Mouse (Mus musculus): ENCODE results near the gene Olfr651. TPM values are rescaled to one million over a fixed set of nuclear protein-coding genes. Genes with fewer than 3 reads are reported as not detected.

Olfr651 gene
- not detected in 2 replicates for polyA plus RNA-seq (2012; ENCODE audit: low replicate concordance)

DNA sequence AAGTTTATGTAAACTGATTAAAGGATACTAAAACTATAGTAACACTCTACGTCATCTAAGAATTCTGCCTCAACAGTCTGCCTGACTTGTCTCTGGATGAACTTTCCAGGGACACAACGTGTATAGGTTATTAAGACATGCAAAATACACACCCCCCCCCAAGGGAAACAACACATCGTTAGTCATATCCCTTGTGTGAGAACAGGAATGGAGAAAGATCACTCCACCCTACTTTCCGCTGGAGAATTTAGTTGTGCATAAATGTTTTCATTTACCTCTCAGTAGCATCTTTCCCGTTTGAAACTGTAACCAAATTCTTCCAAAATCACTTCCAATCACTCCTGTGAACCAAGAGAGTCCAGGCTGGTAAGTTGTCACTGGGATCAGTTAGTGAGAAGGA is at the start of gene Olfr651:
Gene Olfr651 (plus strand): TSS at position 301 of the 400 bp plus-strand sequence.

DNA sequence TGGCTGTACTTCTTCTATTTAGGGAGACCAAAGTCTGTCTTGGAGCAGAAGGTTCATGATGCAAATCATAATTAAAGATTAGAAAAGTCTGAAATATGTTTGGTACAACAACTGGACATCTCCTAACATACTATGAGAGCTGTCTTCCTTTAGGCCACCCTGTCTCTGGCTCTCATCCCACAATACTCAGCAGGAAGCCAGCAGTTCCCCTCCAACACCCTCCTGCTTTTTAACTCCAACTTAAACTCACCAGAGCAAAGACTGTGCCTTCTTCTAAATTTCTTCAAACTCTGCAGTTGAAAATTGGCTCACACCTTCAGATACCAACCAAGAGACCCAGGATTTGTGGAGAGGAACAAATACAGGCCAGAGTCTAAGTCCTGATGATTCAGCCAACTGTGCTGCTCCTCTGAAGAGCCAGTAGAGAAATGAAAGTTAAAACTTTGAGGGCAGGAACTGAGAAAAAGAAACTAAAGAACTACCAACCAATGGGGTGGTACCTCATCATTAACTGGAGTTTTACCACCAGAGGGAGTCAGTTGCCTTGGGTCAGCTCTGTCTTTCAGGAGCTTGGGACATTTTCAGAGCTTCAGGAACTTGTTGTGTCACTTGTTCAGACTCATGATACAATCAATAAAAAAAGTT is 42.4 kb upstream of the Olfr651 start, which contains the start of gene Trim30d:
Gene Trim30d (minus strand): TSS at position 429 of the 645 bp plus-strand sequence.

DNA sequence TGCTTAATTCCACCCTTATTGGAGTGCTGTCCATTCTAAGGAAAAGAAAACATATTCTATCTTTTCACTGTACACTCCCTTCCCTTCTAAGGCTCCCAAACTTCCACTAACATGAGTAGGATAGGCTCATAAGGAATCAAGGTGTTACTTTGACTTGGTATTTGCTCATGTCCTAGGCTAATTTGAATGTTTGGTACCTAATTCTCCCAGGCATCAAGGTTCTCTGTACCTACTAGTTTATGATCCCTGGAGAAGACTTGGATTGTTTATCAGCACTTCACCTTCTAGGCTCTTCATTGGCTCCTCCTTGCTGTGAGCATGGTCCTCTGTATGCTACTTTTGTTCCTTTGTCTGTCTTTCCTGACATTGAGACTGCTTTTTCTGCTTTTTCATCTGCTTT is 10.7 kb downstream of the Olfr651 start, which contains the start of gene Olfr652:
Gene Olfr652 (plus strand): TSS at position 301 of the 400 bp plus-strand sequence.

DNA sequence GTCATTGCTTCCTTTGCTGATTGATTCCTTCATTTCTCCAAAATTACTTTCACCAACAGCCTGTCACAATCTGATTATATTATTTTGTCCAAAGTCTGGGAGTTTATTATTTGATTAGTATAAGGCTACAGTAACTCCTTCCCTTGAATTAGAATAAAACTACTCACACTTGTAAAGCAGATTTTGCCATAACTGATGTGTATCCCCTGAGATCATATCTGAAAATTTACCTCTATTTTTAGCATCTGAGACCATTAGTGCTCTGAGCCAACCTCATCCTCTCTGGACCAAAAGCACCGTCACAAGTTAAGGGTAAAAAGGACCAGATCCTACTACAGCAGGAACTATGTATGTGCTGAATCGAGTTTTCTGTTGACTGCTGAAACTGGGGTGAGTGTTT is 27.1 kb downstream of the Olfr651 start, which contains the start of gene Olfr653:
Gene Olfr653 (plus strand): TSS at position 301 of the 400 bp plus-strand sequence.

DNA sequence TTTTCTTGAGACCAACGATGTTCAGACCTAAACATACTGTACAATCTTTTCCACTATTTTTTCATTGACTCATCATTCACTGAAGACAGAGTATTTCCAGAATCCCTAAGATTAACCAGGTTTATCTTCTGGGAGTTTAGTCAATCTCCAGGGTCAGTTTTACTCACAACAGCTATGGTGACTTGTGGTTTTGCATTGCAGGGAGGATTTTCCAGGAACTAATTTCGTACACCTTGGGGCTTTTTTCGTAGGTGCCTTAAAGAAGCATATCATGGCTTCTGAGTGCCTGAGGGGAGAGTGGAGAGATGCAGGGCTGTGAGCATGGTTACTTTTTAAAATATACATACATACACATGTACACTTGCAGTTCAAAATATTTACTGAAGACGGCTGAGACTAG is 36.8 kb downstream of the Olfr651 start, which contains the start of gene Olfr654:
Gene Olfr654 (plus strand): TSS at position 301 of the 400 bp plus-strand sequence.

DNA sequence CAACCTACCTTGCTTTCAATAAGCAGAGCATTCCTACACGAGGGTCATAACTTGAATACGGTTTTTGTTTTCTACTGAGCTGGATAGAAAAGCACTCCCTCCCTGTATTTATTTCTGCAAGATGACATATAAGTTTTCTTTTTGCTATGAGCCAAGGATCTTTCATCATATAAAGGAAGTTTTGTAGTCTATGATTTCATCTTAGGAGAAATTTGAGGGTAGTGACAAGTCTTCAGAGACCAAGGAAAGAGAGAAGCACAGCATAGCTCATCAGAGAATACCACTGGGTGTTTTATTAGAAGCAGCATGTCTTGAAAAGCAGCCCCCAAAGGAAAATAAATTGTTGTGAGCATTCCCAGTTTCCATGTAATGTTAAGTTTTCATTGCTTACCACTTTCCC is 51.7 kb downstream of the Olfr651 start, which contains the start of gene Olfr655:
Gene Olfr655 (minus strand): TSS at position 101 of the 400 bp plus-strand sequence.

Other genes starting within 250 kb of the Olfr651 start
- gene Trim12a, start 234.7 kb upstream of the Olfr651 start, polyA plus RNA-seq (2012; ENCODE audit: low replicate concordance) = not detected in 2 replicates
- 1.1 and 1.8 TPM in 2 replicates for gene Trim34b, start 220.7 kb upstream of the Olfr651 start, polyA plus RNA-seq (2012; ENCODE audit: low replicate concordance)
- gene Trim12c, start 196.8 kb upstream of the Olfr651 start, polyA plus RNA-seq (2012; ENCODE audit: low replicate concordance) = 3.5 and 6.5 TPM in 2 replicates
- 0.52 and 0.56 TPM in 2 replicates for gene Trim30b, start 180.2 kb upstream of the Olfr651 start, polyA plus RNA-seq (2012; ENCODE audit: low replicate concordance)
- gene Trim30c, start 149.3 kb upstream of the Olfr651 start, polyA plus RNA-seq (2012; ENCODE audit: low replicate concordance) = 0.10 and 0.26 TPM in 2 replicates
- gene Trim30a, start 84.9 kb upstream of the Olfr651 start, polyA plus RNA-seq (2012; ENCODE audit: low replicate concordance) = 7.1 and 19.8 TPM in 2 replicates
- gene Trim30d, start 42.3 kb upstream of the Olfr651 start, polyA plus RNA-seq (2012; ENCODE audit: low replicate concordance) = 0.07 and 0.16 TPM in 2 replicates
- gene Olfr652, start 10.8 kb downstream of the Olfr651 start, polyA plus RNA-seq (2012; ENCODE audit: low replicate concordance) = not detected in 2 replicates
- not detected in 2 replicates for gene Olfr653, start 27.2 kb downstream of the Olfr651 start, polyA plus RNA-seq (2012; ENCODE audit: low replicate concordance)
- not detected in 2 replicates for gene Olfr654, start 36.9 kb downstream of the Olfr651 start, polyA plus RNA-seq (2012; ENCODE audit: low replicate concordance)
- gene Olfr655, start 51.6 kb downstream of the Olfr651 start, polyA plus RNA-seq (2012; ENCODE audit: low replicate concordance) = not detected in 2 replicates
- gene Olfr656, start 63.8 kb downstream of the Olfr651 start, polyA plus RNA-seq (2012; ENCODE audit: low replicate concordance) = not detected in 2 replicates
- gene Olfr657, start 74.7 kb downstream of the Olfr651 start, polyA plus RNA-seq (2012; ENCODE audit: low replicate concordance) = not detected in 2 replicates
- gene Olfr658, start 97.2 kb downstream of the Olfr651 start, polyA plus RNA-seq (2012; ENCODE audit: low replicate concordance) = 0.04 TPM in 1 of 2 replicates, not detected in the other
- gene Olfr659, start 116.6 kb downstream of the Olfr651 start, polyA plus RNA-seq (2012; ENCODE audit: low replicate concordance) = not detected in 2 replicates
- gene Olfr661, start 136.4 kb downstream of the Olfr651 start, polyA plus RNA-seq (2012; ENCODE audit: low replicate concordance) = not detected in 2 replicates
- not detected in 2 replicates for gene Usp17le, start 227.3 kb downstream of the Olfr651 start, polyA plus RNA-seq (2012; ENCODE audit: low replicate concordance)

All from hematopoietic multipotent progenitor cell, adult 10-12 weeks (in vitro differentiated cells).